Mouse (Mus musculus): ENCODE data around the gene Uhmk1. TPM values are rescaled to one million over a fixed set of nuclear protein-coding genes. Genes with fewer than 3 reads are reported as not detected.
"Not testable (repeated sequence)": the region's sequence is repeated elsewhere in the genome, so short reads cannot be mapped to it uniquely, and the experiment has no call there.

Uhmk1 gene
- total RNA-seq (2015; ENCODE audit: low replicate concordance) (47.6 and 56.2 TPM in 2 replicates), total RNA-seq (2017; ENCODE audit: low replicate concordance) (40.4 and 45.2 TPM in 2 replicates)

- ATAC-seq (replicated peaks; ENCODE audit: low FRiP score, poor library complexity, severe bottlenecking) = peak; percentile 99
Observed at GRCm38 (mm10) chr1:170214757-170215522, at the start of gene Uhmk1. Uhmk1 (minus strand) TSS chr1:170215397.

GRCm38 (mm10) chr1:170255560-170255910 lies 40.3 kb upstream of the Uhmk1 start:
- peak; percentile 90 for ATAC-seq (replicated peaks; ENCODE audit: low FRiP score, poor library complexity, severe bottlenecking)

GRCm38 (mm10) chr1:170254893-170255559 lies 39.8 kb upstream of the Uhmk1 start:
- ATAC-seq (replicated peaks; ENCODE audit: low FRiP score, poor library complexity, severe bottlenecking) = no peak

- no peak for ATAC-seq (replicated peaks; ENCODE audit: low FRiP score, poor library complexity, severe bottlenecking)
Observed at GRCm38 (mm10) chr1:170245016-170245415, 29.8 kb upstream of the Uhmk1 start.

- ATAC-seq (replicated peaks; ENCODE audit: low FRiP score, poor library complexity, severe bottlenecking) = not testable (repeated sequence)
Observed at GRCm38 (mm10) chr1:170232688-170233087, 17.5 kb upstream of the Uhmk1 start, which contains the start of gene Sh2d1b2. Sh2d1b2 (plus strand) TSS chr1:170232749.

- no peak for ATAC-seq (replicated peaks; ENCODE audit: low FRiP score, poor library complexity, severe bottlenecking)
Observed at GRCm38 (mm10) chr1:170223276-170223675, 8.1 kb upstream of the Uhmk1 start.

- no peak for ATAC-seq (replicated peaks; ENCODE audit: low FRiP score, poor library complexity, severe bottlenecking)
Observed at GRCm38 (mm10) chr1:170220351-170220750, 5.2 kb upstream of the Uhmk1 start.

GRCm38 (mm10) chr1:170218091-170218884 lies 3.1 kb upstream of the Uhmk1 start:
- no peak for ATAC-seq (replicated peaks; ENCODE audit: low FRiP score, poor library complexity, severe bottlenecking)

GRCm38 (mm10) chr1:170215590-170215989 lies 393 bp upstream of the Uhmk1 start:
- no peak for ATAC-seq (replicated peaks; ENCODE audit: low FRiP score, poor library complexity, severe bottlenecking)

- 0 out of 2 replicates have a peak, but pooled peaks have one; percentile 20 for ATAC-seq (replicated peaks; ENCODE audit: low FRiP score, poor library complexity, severe bottlenecking)
Observed at GRCm38 (mm10) chr1:170214383-170214756, 827 bp downstream of the Uhmk1 start.

- ATAC-seq (replicated peaks; ENCODE audit: low FRiP score, poor library complexity, severe bottlenecking) = no peak
Observed at GRCm38 (mm10) chr1:170213181-170213879, 1.9 kb downstream of the Uhmk1 start.

- no peak for ATAC-seq (replicated peaks; ENCODE audit: low FRiP score, poor library complexity, severe bottlenecking)
Observed at GRCm38 (mm10) chr1:170206395-170206794, 8.8 kb downstream of the Uhmk1 start.

GRCm38 (mm10) chr1:170200379-170200778 lies 14.8 kb downstream of the Uhmk1 start:
- no peak for ATAC-seq (replicated peaks; ENCODE audit: low FRiP score, poor library complexity, severe bottlenecking)

- ATAC-seq (replicated peaks; ENCODE audit: low FRiP score, poor library complexity, severe bottlenecking) = no peak
Observed at GRCm38 (mm10) chr1:170196211-170196610, 19.0 kb downstream of the Uhmk1 start.

- ATAC-seq (replicated peaks; ENCODE audit: low FRiP score, poor library complexity, severe bottlenecking) = no peak
Observed at GRCm38 (mm10) chr1:170191925-170192324, 23.3 kb downstream of the Uhmk1 start.

GRCm38 (mm10) chr1:170190225-170190624 lies 25.0 kb downstream of the Uhmk1 start:
- ATAC-seq (replicated peaks; ENCODE audit: low FRiP score, poor library complexity, severe bottlenecking) = no peak

- no peak for ATAC-seq (replicated peaks; ENCODE audit: low FRiP score, poor library complexity, severe bottlenecking)
Observed at GRCm38 (mm10) chr1:170188601-170189000, 26.6 kb downstream of the Uhmk1 start.

- no peak for ATAC-seq (replicated peaks; ENCODE audit: low FRiP score, poor library complexity, severe bottlenecking)
Observed at GRCm38 (mm10) chr1:170186531-170186930, 28.7 kb downstream of the Uhmk1 start.

GRCm38 (mm10) chr1:170185137-170185536 lies 30.1 kb downstream of the Uhmk1 start:
- ATAC-seq (replicated peaks; ENCODE audit: low FRiP score, poor library complexity, severe bottlenecking) = no peak

GRCm38 (mm10) chr1:170182706-170183105 lies 32.5 kb downstream of the Uhmk1 start:
- ATAC-seq (replicated peaks; ENCODE audit: low FRiP score, poor library complexity, severe bottlenecking) = no peak

All from erythroid progenitor cell, adult 5-6 weeks (primary cell).